Mouse (Mus musculus) frontal cortex, adult (tissue): ENCODE data around the gene Atp10a.

Experiments used
- ATAC-seq: cut with Nextera tagmentation; 2 replicates; pipeline ENCODE4 v1.9.2; 2017; ENCODE audit warnings: mild to moderate bottlenecking, moderate library complexity, mixed read lengths; ENCODE audit not compliant: low TSS enrichment

The Atp10a gene

DNA sequence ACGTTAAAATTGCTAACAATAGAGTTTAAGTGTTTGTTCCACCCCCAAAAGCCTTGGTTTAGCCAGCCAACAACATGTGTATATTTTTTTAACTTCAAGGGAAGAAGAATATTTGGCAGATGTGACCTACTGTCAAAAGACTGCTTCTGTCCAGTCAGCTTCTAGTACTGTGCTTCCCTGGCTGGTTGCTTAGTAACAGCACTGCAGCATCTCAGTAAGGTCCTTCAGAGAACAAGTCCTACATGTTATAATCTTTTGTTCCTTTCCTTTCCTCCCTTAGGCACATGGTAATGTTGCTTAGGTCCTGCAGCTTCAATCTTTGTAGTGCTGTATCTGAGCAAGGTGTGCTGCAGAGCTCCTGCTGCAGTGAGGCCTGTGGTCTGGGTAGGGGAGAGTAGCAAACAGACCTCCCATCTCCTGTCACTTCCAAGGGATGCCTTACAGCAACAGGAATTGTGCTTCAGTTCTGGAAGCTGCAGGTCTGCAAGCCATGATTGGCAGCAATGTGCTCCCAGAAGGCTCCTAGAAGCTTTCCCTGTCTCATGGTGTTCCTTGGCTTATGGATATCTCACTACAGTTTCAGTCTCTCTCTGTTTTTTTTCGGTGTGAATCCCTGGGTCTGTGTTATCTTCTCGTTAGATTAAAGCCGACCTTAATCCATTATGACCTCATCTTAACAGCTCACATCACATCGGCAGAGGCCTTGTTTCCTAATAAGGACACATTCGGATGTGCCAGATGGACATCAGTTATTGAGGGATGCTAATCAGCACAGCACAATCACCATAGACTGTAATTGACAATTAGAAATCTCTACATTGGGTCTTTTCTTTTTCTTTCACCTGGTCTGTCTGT, 34.3 kb downstream of the Atp10a start:
- ATAC-seq = peak; percentile 47

DNA sequence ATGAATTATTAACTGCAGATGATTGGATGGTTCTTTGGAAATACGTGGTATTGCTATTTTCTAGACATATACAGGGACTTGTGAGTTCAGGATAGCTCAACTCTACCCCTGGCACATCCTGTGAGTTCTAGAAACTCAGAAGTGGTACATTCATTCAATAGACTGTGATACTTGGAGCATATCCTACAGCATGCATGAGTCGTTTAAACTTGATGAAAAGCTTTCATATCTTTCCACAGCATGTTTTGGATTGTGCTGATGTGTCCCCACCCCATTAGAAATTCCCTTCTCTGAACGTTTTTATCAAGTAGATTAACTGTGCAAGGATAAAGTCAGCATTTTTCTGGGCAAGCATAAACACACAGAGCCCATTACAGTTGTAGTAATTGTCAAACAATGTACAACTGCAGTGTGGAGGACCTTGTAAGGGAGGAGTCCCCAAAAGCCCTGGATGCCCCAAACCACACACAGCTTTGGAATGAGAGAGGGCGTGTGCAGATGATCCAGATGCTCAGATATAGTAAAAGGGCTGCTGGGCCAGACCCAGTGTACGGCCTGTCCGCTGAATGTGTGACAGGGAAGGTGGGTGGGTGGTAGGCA, 35.1 kb downstream of the Atp10a start:
- ATAC-seq = no peak

DNA sequence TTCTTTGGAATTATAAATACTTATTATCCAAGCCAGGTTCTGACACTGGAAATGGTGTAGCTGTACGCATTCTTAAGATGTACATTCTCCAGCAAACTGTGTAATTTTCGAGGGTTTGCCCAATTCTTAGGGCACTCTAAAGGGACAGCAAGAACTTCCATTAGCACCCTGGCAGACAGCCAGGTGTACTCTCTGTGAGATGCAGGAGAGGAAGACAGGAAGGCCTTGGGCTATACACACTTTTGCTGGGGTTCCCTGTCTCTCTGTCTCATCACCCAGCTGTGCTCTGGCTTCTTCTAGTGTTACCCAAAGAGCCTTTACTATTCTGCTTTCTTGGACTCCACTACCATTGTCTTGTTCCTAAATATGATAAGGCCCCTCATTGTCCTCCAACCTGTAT, 36.7 kb downstream of the Atp10a start:
- ATAC-seq = no peak

DNA sequence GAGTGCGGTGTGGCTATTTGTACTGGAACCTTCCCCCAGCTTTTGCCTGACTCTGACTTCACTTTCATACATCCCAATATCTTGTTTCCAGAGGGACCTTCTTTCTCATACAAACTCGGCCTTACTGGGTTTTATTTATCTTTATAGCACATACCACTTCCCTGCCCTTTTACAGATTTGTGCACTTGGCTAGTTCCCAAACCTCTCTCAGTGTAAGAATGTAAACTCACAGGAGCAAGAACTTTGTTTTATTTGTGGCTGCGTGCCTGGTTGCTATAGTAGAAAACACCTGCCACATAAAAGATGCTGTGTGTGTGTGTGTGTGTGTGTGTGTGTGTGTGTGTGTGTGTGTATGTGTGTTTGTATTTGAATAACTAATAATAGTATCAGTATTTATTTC, 37.4 kb downstream of the Atp10a start:
- ATAC-seq = no peak

DNA sequence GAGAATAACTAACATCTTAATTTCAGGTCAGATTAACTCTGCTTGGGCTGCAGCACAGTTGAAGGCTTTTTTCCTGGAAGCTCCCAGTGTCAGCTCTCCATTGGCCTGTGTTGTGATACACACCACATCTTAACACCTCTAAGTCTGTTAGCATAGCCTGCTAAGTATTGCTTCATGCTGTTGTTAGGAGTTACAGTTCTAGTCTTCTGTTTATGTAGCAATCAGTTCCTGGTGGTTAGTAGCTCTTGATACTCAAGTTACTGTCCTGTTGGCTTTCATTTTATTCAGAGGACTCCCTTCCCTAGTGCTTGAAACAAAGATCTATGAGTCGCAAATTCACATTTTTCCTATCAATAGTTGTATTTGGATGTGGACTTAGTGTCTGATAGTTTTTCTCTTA, 39.7 kb downstream of the Atp10a start:
- ATAC-seq = no peak

DNA sequence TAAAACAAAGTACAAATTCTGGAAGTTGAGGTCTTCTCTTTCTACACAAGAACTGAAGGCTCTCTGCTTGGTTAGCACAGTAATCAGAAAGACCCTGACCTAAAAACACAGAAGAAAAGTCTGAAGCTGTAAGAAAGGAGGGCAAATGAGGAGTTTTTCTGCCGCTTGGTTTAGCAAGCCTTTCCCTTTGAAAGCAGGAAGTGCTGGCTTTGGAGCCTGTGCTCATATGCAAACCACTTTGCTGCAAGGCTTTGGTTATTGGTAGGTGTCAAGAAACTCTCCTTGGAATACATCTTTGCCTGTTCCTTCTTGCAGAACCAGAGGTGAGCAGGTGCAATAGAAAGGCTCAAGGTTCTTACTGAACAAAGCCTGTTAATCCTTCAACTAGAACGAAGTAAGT, 41.1 kb downstream of the Atp10a start:
- ATAC-seq = no peak

DNA sequence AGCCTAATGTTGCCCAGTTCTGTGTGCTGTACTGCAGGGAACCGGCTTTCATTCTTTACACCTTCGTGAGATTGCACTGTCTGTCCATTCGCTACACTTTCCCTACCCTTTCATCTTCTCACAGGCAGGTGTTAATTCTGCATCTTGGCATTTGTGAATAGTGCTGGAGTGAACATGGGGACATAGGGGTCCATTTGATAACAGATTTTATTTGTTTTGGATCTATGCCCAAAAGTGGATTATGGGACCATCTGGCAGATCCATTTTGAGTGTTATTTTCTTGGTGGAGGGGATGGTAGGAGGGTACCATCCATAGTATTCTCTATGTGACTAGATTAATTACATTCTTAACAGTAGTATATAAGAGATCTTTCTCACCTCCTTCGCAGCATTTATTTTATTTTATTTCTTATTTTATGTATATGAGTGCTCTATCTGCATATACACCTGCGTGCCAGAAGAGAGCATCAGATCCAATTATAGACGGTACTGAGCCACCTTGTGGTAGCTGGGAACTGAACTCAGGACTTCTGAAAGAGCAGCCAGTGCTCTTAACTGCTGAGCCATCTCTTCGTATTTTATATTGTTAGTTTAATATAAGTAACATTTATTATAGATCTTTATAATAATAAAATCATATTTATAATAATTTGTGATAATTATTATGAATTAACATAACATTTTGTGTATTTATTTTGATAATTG, 42.9 kb downstream of the Atp10a start:
- no peak for ATAC-seq

DNA sequence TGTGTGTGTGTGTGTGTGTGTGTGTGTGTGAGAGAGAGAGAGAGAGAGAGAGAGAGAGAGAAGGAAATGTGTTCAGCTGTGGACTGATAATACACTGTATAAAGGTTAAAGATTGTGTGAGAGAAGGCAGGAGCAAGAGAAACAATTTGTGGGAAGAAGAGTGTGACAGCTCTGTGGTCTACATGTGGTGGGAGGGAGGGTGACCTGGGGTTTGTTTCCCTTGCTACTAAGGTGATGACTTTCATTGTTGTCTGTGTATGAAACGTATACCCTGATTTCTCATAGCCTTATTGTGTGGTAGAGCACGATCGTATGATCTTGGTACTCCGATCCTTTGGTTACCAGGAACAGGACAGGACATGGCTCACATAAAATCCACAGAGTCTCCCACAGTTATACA, 45.3 kb downstream of the Atp10a start:
- no peak for ATAC-seq

DNA sequence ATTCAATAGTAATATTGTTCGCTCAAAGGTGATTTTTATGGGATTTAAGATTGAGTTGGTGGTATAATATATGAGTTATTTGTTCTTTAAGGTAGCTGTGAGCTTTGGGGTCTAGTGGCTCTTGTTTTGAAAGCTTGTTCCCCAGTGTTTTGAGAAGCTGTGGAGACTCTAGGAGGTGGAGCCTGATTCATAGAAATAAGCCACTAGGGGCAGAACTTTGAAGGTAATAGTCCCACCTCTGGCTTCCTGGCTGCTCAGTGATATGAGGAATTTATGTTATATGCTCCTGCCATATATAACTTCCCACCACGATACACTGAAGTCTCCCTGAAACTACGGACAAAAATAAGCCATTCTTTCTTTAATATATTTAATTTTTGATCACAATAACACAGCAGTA, 49.2 kb downstream of the Atp10a start:
- ATAC-seq = no peak

DNA sequence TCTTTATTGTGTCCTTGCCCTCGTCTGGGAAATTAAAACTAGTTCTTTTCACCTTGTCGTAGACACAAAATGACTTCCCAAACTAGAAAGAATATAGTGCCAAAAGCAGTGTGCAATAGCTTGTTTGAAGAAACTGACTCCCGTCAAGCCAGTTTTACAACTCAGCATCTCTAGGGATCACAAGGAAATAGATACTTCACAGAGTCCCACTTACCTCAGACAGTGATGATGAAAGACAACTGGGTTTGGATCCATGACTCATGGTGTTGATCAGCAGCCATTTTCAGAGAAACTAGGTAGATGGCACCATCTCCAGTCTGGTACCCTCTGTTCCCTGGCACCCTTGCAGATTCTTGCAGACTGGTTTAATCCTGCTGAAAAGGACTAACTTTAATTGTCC, 53.3 kb downstream of the Atp10a start:
- ATAC-seq = no peak

DNA sequence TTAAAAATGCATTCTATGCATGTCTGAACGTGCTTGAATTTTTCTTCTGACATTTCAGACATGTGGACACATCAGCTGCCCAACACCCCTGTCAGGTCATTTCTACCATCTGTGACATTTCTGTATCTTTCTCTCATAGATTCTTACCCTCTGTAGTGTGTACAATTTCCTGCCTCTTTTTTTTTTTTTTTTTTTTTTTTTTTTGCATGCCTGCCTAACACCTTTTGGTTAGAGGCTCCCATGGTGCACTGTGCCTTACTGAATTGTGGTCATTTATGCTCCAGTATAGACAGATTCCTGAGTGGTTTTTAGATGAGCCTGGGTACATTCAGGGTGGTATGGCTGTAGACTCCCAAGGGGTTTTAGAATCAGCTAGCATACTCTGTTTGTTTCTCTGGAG, 54.3 kb downstream of the Atp10a start:
- no peak for ATAC-seq

DNA sequence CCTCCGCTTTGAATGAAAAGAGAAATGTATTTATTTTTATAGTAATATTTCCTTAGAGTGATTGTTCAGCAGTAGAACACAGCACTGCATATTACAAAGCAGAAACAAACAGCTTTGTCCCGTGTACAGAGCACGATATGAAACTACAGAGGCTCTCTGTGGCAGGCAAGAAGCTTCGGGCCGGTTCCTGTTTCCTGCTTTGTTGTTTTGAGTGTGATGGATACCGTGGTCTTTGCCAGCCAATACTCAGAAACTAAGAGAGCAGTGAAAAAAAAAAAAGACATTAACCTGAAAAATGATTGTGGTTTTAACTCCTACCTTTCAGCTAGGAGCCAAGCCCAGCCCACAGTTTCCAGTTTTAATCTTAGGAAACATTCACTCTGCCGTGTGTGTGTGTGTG, 55.8 kb downstream of the Atp10a start:
- ATAC-seq = no peak

DNA sequence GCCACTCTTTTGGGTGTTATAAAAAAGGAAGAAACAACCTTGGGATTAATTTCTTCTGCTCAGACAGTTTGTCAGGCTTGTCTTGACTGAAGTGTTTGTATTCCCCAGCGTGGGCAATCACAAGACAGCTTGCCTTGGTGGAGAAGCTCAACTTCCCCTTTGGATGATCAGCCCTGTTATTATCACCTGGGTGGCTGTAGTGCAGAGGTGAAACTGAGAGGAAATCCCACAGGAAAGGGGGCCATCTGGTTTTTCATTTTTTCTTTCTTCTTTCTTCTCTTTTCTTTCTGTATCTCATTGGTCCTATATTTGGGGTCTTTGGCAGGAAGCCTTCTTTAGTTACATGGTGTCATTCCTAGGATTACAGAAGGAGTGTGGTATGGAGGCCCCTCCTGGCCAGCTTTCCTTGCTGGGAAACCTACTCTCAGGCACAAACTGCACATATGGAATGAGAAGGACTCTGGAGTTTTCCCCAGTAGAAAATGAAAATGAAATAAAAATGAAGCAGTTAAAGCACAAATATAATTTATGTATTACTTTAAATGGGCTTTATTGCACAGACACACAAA, 59.7 kb downstream of the Atp10a start:
- ATAC-seq = no peak

DNA sequence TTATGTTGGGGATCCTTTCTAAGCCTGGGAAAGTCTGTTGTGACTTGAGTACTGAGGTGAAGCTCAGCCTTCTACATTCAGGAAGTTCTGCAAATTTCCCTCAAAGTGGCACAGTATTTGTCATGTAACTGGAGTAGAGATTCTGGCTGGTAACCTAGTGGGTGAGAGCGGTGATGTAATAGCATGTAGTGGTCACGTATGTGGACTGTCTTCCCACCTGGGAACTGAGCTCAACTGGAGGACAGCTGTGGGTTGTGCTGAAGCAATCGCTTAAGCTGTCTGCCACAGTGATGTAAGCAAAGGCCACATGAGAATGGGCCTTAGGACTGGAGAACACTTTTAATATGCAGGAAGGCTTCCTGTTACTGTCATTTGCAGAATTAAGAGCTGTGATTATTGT, 60.7 kb downstream of the Atp10a start:
- no peak for ATAC-seq

DNA sequence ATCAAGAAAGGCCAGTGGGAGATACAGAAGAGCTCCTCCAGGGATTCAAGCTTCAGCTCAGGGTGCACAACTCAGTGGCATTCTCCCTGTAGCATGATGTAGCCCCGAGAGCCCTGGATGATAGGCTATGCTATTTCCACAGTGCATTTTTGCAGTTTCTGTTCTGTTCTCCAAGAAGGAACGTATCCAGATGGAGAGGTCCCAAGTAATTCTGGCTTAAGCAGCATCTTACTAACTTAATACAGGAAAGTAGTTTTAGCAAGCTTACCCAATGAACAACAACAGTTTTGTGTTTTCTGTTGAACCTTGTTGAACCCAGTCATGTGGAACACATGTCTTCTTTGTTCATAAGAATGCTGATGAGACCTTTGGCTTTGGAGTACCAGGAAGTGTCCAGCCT, 62.6 kb downstream of the Atp10a start:
- no peak; the same call in 1 of the 2 replicates for ATAC-seq

DNA sequence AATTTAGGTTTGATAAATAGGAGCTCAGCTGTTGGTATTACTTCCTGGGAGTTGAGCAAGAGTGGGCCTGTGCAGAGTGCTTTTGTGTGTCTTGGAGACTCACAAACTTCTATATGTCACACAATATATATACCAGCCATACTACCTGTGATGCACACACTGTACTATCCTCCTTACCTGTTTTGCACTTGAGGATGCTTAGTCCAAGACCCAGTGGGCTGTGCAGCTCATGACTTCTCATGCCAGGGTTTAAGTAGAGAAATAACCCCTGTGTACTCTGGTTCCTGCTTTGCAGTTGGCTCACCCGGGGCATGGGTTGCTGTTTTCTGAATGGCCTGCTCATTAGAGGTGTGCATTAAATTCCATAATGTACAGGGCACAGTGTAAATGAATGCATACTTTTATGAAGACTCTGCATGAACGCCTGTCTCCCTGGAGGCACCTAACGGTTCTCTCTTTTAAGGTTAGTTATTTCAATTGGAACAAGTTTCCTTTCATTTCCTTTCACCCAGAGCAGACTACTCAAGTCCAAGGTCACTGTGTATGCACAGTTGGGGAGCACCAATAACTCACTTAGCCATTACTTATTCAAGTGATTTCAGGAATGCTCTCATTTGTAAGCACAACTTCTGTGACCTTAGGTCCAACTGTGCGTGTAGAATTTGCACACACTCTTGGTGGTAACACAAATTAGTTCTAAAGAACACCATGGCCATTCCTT, 63.4 kb downstream of the Atp10a start:
- no peak for ATAC-seq

DNA sequence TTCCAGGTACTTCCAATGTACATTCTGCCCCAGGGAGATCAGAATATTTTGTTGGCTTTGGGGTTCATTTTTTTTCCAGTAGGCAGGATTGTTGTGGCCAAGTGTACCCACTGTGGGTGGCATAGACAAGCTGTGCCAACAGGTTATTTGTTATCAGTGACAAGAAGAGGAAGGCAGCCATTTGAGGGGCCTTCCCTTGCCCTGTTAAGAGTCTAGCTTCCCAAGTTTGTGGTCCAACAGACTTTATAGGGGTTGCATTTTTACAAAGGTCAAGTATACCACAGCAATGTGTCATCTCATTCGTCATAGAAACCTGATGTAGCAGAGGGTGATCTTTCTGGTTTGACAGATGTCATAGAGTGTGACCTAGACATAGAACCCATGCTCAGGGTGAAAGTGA, 66.3 kb downstream of the Atp10a start:
- ATAC-seq = no peak

DNA sequence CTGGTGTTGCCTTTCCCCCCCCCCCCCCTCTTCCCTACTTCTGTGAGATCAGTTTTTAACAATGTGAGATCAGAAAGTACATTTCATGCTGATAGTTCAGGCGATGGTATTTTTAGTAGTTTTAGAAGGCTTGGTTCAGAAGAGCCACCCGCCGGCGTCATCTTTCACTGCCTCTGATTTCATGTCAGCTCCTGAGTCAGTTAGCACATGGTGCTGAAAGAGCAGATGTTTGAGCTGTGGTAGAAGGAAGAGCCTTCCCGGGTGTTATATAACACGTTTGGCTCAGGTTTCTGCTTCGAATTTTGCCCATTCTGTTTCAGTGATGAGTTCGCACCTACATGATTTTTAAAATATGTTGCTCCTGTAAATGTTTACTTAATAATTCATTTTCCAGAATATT, 74.2 kb downstream of the Atp10a start:
- ATAC-seq = peak; percentile 98

DNA sequence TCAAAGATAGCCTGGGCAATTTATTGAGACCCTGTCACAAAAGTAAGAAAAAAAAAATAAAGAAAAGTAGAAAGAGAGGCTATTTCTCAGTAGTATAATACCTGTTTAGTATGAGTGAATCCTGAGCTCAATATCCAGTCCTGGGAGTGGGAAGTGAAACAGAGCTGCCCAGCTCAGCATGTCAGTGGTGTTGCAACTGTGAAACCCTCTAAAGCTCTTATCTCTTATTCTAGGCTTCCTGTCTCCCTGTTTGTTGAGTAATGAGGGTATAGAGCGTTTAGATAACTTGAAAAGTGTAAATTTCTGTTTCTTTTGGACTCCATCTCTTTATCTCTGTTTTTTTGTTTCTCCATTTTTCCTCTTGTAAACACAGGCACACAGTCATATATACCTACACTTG, 74.9 kb downstream of the Atp10a start:
- no peak for ATAC-seq

DNA sequence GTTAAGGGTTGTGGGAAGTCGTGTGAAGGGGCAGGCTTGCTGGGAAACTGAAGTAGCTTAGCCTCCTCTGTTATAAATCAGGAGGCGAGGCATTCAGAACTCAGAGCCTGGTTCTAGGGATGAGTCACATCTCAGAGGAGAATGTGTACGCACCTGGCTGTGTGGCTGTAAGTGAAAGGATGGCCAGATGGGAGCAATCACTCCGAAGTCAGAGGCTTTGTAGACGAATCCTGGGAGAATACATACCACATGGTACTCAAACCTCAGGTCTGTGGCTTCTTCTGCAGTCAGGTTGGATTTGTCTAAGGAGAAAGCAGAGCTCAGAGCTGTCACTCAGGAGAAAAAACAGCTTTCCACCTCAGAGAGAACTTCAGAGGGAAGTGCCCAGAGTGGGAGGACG, 76.4 kb downstream of the Atp10a start:
- peak; percentile 39; the same call in 1 of the 2 replicates for ATAC-seq

DNA sequence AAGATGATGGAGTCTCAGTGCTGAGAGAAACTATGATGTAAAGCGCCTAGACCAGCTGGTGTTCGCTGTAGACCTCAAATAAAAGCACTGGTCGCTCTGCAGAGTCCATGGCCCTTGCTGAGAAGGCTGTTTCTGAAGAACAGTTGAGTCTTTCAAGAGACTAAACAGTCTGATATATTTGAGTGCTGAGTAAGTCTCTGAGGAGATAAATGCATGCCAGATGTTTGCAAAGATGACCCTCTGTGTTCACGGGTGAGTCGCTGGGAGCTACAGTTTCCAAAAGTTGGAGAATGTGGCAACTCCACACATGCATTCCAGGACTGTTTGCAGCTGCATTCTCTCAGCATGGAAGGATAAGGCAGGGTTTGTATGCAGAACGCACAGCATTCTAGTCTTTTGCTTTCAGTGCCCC, 77.5 kb downstream of the Atp10a start:
- no peak for ATAC-seq
